Comparison of ENCODE assay signal across 8 mouse cellular contexts in genomic region chr13:119461900-119462595, GRCm38 (mm10). TPM values are rescaled to one million over a fixed set of nuclear protein-coding genes. Genes with fewer than 3 reads are reported as not detected.
DNase-seq lines count a peak whose midpoint lies in the region; ATAC-seq lines count a peak whose summit lies in the region.

No protein-coding gene starts in this region.

- ATAC-seq in hindbrain, embryonic 14.5 days (ENCODE audit: low FRiP score) = peak; percentile 81
- ATAC-seq in midbrain, embryonic 14.5 days (ENCODE audit: low FRiP score, low TSS enrichment) = peak; percentile 65

- H3K9ac ChIP-seq in hindbrain, embryonic 14.5 days = peak overlapping the region; percentile 77
- H3K9ac ChIP-seq in midbrain, embryonic 14.5 days (replicated peaks; ENCODE audit: low read length) = peak overlapping the region; percentile 57

- H3K27ac ChIP-seq in hindbrain, embryonic 14.5 days = peak overlapping the region; percentile 68
- H3K27ac ChIP-seq in midbrain, embryonic 14.5 days (replicated peaks; ENCODE audit: low read depth, low read length) = peak overlapping the region; percentile 78

- H3K4me3 ChIP-seq in hindbrain, embryonic 14.5 days (replicated peaks; ENCODE audit: low read length) = peak overlapping the region; percentile 83
- peak overlapping the region; percentile 55 for H3K4me3 ChIP-seq in midbrain, embryonic 14.5 days (replicated peaks; ENCODE audit: low read depth, low read length)

- H3K9me3 ChIP-seq in hindbrain, embryonic 14.5 days (ENCODE audit: control insufficient read depth, low read length) = no peaks in the 10 kb centered on the region
- no peaks in the 10 kb centered on the region for H3K9me3 ChIP-seq in midbrain, embryonic 14.5 days (ENCODE audit: control insufficient read depth, low read length)

- H3K4me1 ChIP-seq in hindbrain, embryonic 14.5 days (replicated peaks; ENCODE audit: control insufficient read depth, insufficient read depth, low read length) = peaks cover 14% of the 10 kb centered on the region
- H3K4me1 ChIP-seq in midbrain, embryonic 14.5 days (ENCODE audit: control insufficient read depth, insufficient read depth, low read length) = peaks cover 17% of the 10 kb centered on the region; the same call in 1 of the 2 replicates

- DNase-seq in embryo, embryonic 10.5 days (ENCODE audit: low spot score) = peak; percentile 9
- DNase-seq in embryo, embryonic 10 days (ENCODE audit: low spot score) = no peak
- DNase-seq in thymus, postnatal 14 days = peak; percentile 13
- DNase-seq in thymus, postnatal 10 days (ENCODE audit: low spot score in 2 of 2) = no peak
- no peak for DNase-seq in hindbrain, embryonic 14.5 days (ENCODE audit: low spot score)
- peak; percentile 1 for DNase-seq in midbrain, embryonic 14.5 days
- DNase-seq in left cerebral cortex, adult 18-20 months (ENCODE audit: low spot score in 2 of 2) = no peak
- no peak for DNase-seq in layer of hippocampus, postnatal 25 days (ENCODE audit: extremely low spot score in 1 of 2, low spot score in 1 of 2)

- WGBS in hindbrain, embryonic 14.5 days = 8% methylated on average over 10 of the region's 10 CpGs
- WGBS in midbrain, embryonic 14.5 days = 4% methylated on average over 10 of the region's 10 CpGs

- no peaks in the 10 kb centered on the region for H3K27me3 ChIP-seq in hindbrain, embryonic 14.5 days (ENCODE audit: control insufficient read depth, insufficient read depth, low read length)
- no peaks in the 10 kb centered on the region for H3K27me3 ChIP-seq in midbrain, embryonic 14.5 days (ENCODE audit: control insufficient read depth, insufficient read depth, low read length)

- H3K4me2 ChIP-seq in hindbrain, embryonic 14.5 days (replicated peaks) = peak overlapping the region; percentile 80
- H3K4me2 ChIP-seq in midbrain, embryonic 14.5 days (ENCODE audit: low read length) = peak overlapping the region; percentile 65

- peaks cover 27% of the 10 kb centered on the region for H3K36me3 ChIP-seq in hindbrain, embryonic 14.5 days (replicated peaks; ENCODE audit: control insufficient read depth, insufficient read depth)
- peaks cover 25% of the 10 kb centered on the region for H3K36me3 ChIP-seq in midbrain, embryonic 14.5 days (ENCODE audit: control insufficient read depth, insufficient read depth, low read length)

RNA-seq across cellular contexts. Expression of gene 4833420G17Rik, which starts 0.5 kb away (rescaled TPM):
- polyA plus RNA-seq in hindbrain, embryonic 14.5 days (2014; fragmentation: Nextera tagmentation; extraction: Ambion mirVana) = 84.2 and 92.3 TPM in 2 replicates
- polyA plus RNA-seq in midbrain, embryonic 14.5 days (2014; fragmentation: Nextera tagmentation; extraction: Ambion mirVana) = 92.8 and 122 TPM in 2 replicates
- total RNA-seq in left cerebral cortex, adult 18-20 months (2021) = 10 to 100 TPM; 23.3 to 24.1 TPM
- total RNA-seq in layer of hippocampus, postnatal 25 days (2021) = 10 to 100 TPM; 23.2 to 28.0 TPM

RNA-seq across cellular contexts. Expression of gene Tmem267, which starts 25.8 kb away (rescaled TPM):
- 2.1 and 7.0 TPM in 2 replicates for polyA plus RNA-seq in hindbrain, embryonic 14.5 days (2014; fragmentation: Nextera tagmentation; extraction: Ambion mirVana)
- 4.2 and 6.6 TPM in 2 replicates for polyA plus RNA-seq in midbrain, embryonic 14.5 days (2014; fragmentation: Nextera tagmentation; extraction: Ambion mirVana)
- 10 to 100 TPM; 24.4 to 28.4 TPM for total RNA-seq in left cerebral cortex, adult 18-20 months (2021)
- total RNA-seq in layer of hippocampus, postnatal 25 days (2021) = 10 to 100 TPM; 28.3 to 32.9 TPM

RNA-seq across cellular contexts. Expression of gene 3110070M22Rik, which starts 26.1 kb away (rescaled TPM):
- polyA plus RNA-seq in hindbrain, embryonic 14.5 days (2014; fragmentation: Nextera tagmentation; extraction: Ambion mirVana) = 2.9 TPM in 1 of 2 replicates, not detected in the other
- 2.3 and 3.0 TPM in 2 replicates for polyA plus RNA-seq in midbrain, embryonic 14.5 days (2014; fragmentation: Nextera tagmentation; extraction: Ambion mirVana)
- total RNA-seq in left cerebral cortex, adult 18-20 months (2021) = 1 to 10 TPM; 2.5 to 3.2 TPM
- 1 to 10 TPM; 2.7 to 4.1 TPM for total RNA-seq in layer of hippocampus, postnatal 25 days (2021)

RNA-seq across cellular contexts. Expression of gene Paip1, which starts 33.6 kb away (rescaled TPM):
- polyA plus RNA-seq in hindbrain, embryonic 14.5 days (2014; fragmentation: Nextera tagmentation; extraction: Ambion mirVana) = 153 and 162 TPM in 2 replicates
- polyA plus RNA-seq in midbrain, embryonic 14.5 days (2014; fragmentation: Nextera tagmentation; extraction: Ambion mirVana) = 168 and 207 TPM in 2 replicates
- 100 to 1,000 TPM; 103 to 107 TPM for total RNA-seq in left cerebral cortex, adult 18-20 months (2021)
- 100 to 1,000 TPM; 101 to 103 TPM for total RNA-seq in layer of hippocampus, postnatal 25 days (2021)

Comparison
In these comparisons a context has a peak if more than half of its experiments do, and no peak if none do; other contexts are left out.
1. DNase-seq: peak in embryo, embryonic 10.5 days (single experiment), thymus, postnatal 14 days (single experiment) and midbrain, embryonic 14.5 days (single experiment); none in embryo, embryonic 10 days (single experiment), thymus, postnatal 10 days (0 of 2), hindbrain, embryonic 14.5 days (single experiment), left cerebral cortex, adult 18-20 months (0 of 2) and layer of hippocampus, postnatal 25 days (0 of 2).